Mouse (Mus musculus): ENCODE measurements around the gene Nae1. TPM values are rescaled to one million over a fixed set of nuclear protein-coding genes. Genes with fewer than 3 reads are reported as not detected.

Gene Nae1
- polyA plus RNA-seq, 1 experiment from 2014 or later: 113 TPM

DNA sequence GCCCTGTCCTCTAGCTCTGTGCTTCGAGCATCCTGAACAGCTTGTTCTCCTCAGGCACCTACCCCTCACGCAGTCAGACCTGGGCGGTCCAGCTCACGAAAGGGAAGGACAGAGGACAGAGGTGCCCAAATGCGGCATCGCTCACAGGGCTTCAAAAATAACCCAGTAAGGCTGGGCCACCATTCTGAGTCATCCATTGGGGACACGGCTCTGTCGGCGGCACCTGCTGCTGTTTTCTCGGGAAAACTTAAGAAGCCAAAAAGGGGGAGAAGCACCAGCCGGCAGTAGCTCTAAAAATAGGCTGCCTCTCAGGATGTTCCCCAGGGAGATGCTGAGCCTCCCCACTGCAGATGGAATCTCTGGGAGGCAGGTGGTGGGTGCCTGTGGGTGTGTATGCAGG, 7.7 kb upstream of the Nae1 start:
- Histone ChIP-seq H3K4me3 (no peak overlapping the region), H3K4me1 (peaks cover 15% of the 10 kb centered on the region), H3K4me2 (no peak overlapping the region), H3K9ac (no peak overlapping the region), H3K27ac (no peak overlapping the region), H3K36me3 (ENCODE audit: poor library complexity, severe bottlenecking) (no peaks in the 10 kb centered on the region), H3K27me3 (peaks cover 65% of the 10 kb centered on the region), H3K9me3 (replicated peaks) (no peaks in the 10 kb centered on the region)
- WGBS: 9% methylated on average over 11 of the region's 11 CpGs
- 0 out of 2 replicates have a peak, but pooled peaks have one; percentile 22 for ATAC-seq

GRCm38 (mm10) chr8:104541515-104541880, 7.1 kb upstream of the Nae1 start:
- H3K27me3 ChIP-seq: peaks cover 65% of the 10 kb centered on the region
- H3K36me3 ChIP-seq (ENCODE audit: poor library complexity, severe bottlenecking): no peaks in the 10 kb centered on the region
- H3K27ac ChIP-seq: no peak overlapping the region
- peak overlapping the region; percentile 50; the same call in 1 of the 2 replicates for H3K9ac ChIP-seq
- peak overlapping the region; percentile 95 for H3K4me2 ChIP-seq
- no peaks in the 10 kb centered on the region for H3K9me3 ChIP-seq (replicated peaks)
- H3K4me1 ChIP-seq: peaks cover 15% of the 10 kb centered on the region
- ATAC-seq: no peak; the same call in 1 of the 2 replicates
- 14% methylated on average over 8 of the region's 8 CpGs for WGBS
- H3K4me3 ChIP-seq: peak overlapping the region; percentile 46

DNA sequence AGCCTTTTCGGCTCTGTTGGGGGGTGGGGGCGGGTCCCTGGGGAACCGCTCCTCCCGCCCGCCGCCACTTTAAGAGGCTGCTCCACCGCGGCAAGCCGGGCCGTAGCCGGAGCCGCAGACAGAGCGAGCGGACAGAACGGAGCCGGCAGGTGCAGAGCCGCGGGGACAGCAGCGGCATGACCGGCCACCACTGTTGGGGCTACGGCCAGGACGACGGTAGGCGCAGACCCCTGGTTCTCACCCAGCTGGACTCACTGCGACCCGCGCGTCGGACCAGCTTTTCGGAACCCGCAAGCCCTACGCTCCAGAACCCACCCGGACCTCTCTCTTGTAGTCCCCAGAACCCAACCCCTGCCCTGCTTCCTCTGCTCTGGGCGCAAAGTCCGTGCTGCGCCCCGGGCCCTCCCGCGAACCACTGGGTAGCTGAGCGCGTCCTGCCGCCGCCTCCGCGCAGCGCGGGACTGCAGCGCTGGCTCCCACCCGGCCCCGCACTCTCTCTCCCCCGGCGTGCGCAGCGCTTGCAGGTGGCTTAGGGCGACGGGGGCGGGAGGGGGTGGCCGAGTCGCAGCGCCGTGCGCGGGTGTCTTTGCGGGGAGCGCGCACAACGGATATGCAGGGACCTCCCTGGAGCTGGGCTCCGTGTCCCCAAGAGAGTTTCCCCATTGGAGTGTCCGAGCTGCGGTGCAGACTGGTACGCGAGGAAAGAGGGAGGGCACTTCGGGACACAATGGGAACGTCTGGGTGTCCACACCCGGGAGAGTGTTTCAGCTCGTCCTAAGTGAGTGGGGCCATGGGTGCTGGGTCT, 6.5 kb upstream of the Nae1 start:
- H3K36me3 ChIP-seq (ENCODE audit: poor library complexity, severe bottlenecking): no peaks in the 10 kb centered on the region
- H3K4me2 ChIP-seq: peak overlapping the region; percentile 95
- peaks cover 65% of the 10 kb centered on the region for H3K27me3 ChIP-seq
- under 1% methylated on average over 66 of the region's 76 CpGs for WGBS
- H3K9me3 ChIP-seq (replicated peaks): no peaks in the 10 kb centered on the region
- peak overlapping the region; percentile 50 for H3K9ac ChIP-seq
- peak overlapping the region; percentile 46 for H3K4me3 ChIP-seq
- ATAC-seq: peak; percentile 71
- H3K4me1 ChIP-seq: peaks cover 15% of the 10 kb centered on the region
- no peak overlapping the region for H3K27ac ChIP-seq

DNA sequence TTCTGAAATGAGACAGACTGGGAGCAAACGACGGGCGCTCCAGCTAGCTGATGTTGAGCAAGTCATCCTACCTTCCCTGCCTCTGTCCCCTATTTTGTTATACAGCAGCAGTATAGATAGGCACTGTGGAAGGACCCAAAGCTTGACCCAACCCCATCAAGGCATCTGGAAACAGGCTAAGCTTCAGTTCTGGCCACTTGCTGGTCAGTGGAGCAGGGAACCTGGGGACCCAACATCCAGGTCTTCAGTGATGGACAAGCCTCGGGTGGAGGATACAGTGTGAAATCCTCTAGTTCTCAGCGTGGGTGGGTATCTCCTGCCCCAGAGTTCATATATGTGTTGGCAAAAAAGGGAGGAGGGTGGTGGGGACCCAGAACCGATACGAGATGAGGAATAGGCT, 5.8 kb upstream of the Nae1 start:
- 35% methylated on average over 7 of the region's 7 CpGs for WGBS
- H3K4me2 ChIP-seq: peak overlapping the region; percentile 95
- no peaks in the 10 kb centered on the region for H3K36me3 ChIP-seq (ENCODE audit: poor library complexity, severe bottlenecking)
- no peak overlapping the region for H3K9ac ChIP-seq
- H3K27me3 ChIP-seq: peaks cover 65% of the 10 kb centered on the region
- peaks cover 18% of the 10 kb centered on the region for H3K4me1 ChIP-seq
- no peaks in the 10 kb centered on the region for H3K9me3 ChIP-seq (replicated peaks)
- peak overlapping the region; percentile 46 for H3K4me3 ChIP-seq
- ATAC-seq: peak; percentile 7; the same call in 1 of the 2 replicates
- no peak overlapping the region for H3K27ac ChIP-seq

- H3K9me3 ChIP-seq (replicated peaks): no peaks in the 10 kb centered on the region
- no peak for ATAC-seq
- peaks cover 64% of the 10 kb centered on the region for H3K27me3 ChIP-seq
- H3K9ac ChIP-seq: no peak overlapping the region
- no peaks in the 10 kb centered on the region for H3K36me3 ChIP-seq (ENCODE audit: poor library complexity, severe bottlenecking)
- H3K4me3 ChIP-seq: no peak overlapping the region
- 85% methylated on average over 2 of the region's 2 CpGs for WGBS
- peaks cover 25% of the 10 kb centered on the region for H3K4me1 ChIP-seq
- H3K27ac ChIP-seq: no peak overlapping the region
- no peak overlapping the region for H3K4me2 ChIP-seq
Measured at GRCm38 (mm10) chr8:104539566-104539965, 5.1 kb upstream of the Nae1 start.

GRCm38 (mm10) chr8:104538896-104539295, 4.5 kb upstream of the Nae1 start:
- Histone ChIP-seq H3K27me3 (peaks cover 58% of the 10 kb centered on the region), H3K36me3 (ENCODE audit: poor library complexity, severe bottlenecking) (no peaks in the 10 kb centered on the region), H3K9me3 (replicated peaks) (no peaks in the 10 kb centered on the region), H3K9ac (no peak overlapping the region), H3K4me3 (no peak overlapping the region), H3K27ac (no peak overlapping the region), H3K4me2 (no peak overlapping the region), H3K4me1 (peaks cover 25% of the 10 kb centered on the region)
- WGBS: 90% methylated on average over 4 of the region's 4 CpGs
- ATAC-seq: no peak

- Histone ChIP-seq H3K4me3 (no peak overlapping the region), H3K4me2 (no peak overlapping the region), H3K27ac (no peak overlapping the region), H3K27me3 (peaks cover 29% of the 10 kb centered on the region), H3K9me3 (replicated peaks) (no peaks in the 10 kb centered on the region), H3K36me3 (ENCODE audit: poor library complexity, severe bottlenecking) (no peaks in the 10 kb centered on the region), H3K4me1 (peaks cover 35% of the 10 kb centered on the region), H3K9ac (no peak overlapping the region)
- ATAC-seq: no peak
- 87% methylated on average over 4 of the region's 4 CpGs for WGBS
Measured at GRCm38 (mm10) chr8:104536028-104536427, 1.6 kb upstream of the Nae1 start.

DNA sequence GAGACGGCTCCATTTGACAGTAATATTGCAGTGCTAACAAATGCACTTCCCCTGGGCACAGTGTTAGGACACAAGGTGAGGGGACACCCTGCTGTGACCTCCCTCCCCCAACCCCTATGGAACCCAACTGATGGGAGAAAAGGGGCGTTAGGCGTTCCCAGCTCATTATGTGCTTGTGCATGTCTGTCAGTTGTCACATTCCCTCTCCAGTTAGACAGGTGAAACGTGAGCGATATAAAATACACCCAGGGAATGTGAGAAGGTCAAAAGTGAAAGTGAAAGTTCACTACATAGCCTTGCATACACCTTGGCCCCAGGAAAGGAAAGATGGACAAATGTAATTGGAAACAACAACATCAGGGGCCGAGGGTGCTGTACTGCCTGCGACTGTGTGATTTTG, 941 bp upstream of the Nae1 start:
- no peak for ATAC-seq
- H3K27me3 ChIP-seq: peaks cover 22% of the 10 kb centered on the region
- no peaks in the 10 kb centered on the region for H3K9me3 ChIP-seq (replicated peaks)
- peak overlapping the region; percentile 74 for H3K4me2 ChIP-seq
- peaks cover 28% of the 10 kb centered on the region for H3K4me1 ChIP-seq
- H3K27ac ChIP-seq: no peak overlapping the region
- H3K9ac ChIP-seq: no peak overlapping the region
- no peaks in the 10 kb centered on the region for H3K36me3 ChIP-seq (ENCODE audit: poor library complexity, severe bottlenecking)
- 46% methylated on average over 7 of the region's 7 CpGs for WGBS
- no peak overlapping the region for H3K4me3 ChIP-seq

GRCm38 (mm10) chr8:104534779-104535141, 323 bp upstream of the Nae1 start:
- Histone ChIP-seq H3K9ac (peak overlapping the region; percentile 52), H3K36me3 (ENCODE audit: poor library complexity, severe bottlenecking) (peaks cover 5% of the 10 kb centered on the region), H3K27ac (no peak overlapping the region), H3K4me3 (peak overlapping the region; percentile 89), H3K27me3 (peaks cover 16% of the 10 kb centered on the region), H3K9me3 (replicated peaks) (no peaks in the 10 kb centered on the region), H3K4me2 (peak overlapping the region; percentile 74), H3K4me1 (peaks cover 27% of the 10 kb centered on the region)
- WGBS: 10% methylated on average over 9 of the region's 9 CpGs
- peak; percentile 66 for ATAC-seq

- WGBS: 19% methylated on average over 7 of the region's 7 CpGs
- 0 out of 2 replicates have a peak, but pooled peaks have one; percentile 28 for ATAC-seq
Measured at GRCm38 (mm10) chr8:104533551-104533950, 886 bp downstream of the Nae1 start.

GRCm38 (mm10) chr8:104529671-104530070, 4.8 kb downstream of the Nae1 start:
- Histone ChIP-seq H3K36me3 (ENCODE audit: poor library complexity, severe bottlenecking) (peaks cover 36% of the 10 kb centered on the region), H3K9ac (no peak overlapping the region), H3K4me2 (no peak overlapping the region), H3K27me3 (no peaks in the 10 kb centered on the region), H3K4me3 (no peak overlapping the region), H3K9me3 (replicated peaks) (no peaks in the 10 kb centered on the region), H3K4me1 (peaks cover 18% of the 10 kb centered on the region), H3K27ac (no peak overlapping the region; the same call in 1 of the 2 replicates)
- ATAC-seq: no peak
- WGBS: 86% methylated on average over 6 of the region's 6 CpGs

More at GRCm38 (mm10) chr8:104533551-104533950, 886 bp downstream of the Nae1 start:
- no peak overlapping the region for H3K27ac ChIP-seq
- peaks cover 11% of the 10 kb centered on the region for H3K36me3 ChIP-seq (ENCODE audit: poor library complexity, severe bottlenecking)
- peak overlapping the region; percentile 89 for H3K4me3 ChIP-seq
- H3K4me2 ChIP-seq: peak overlapping the region; percentile 74
- peaks cover 4% of the 10 kb centered on the region for H3K27me3 ChIP-seq
- H3K4me1 ChIP-seq: peaks cover 27% of the 10 kb centered on the region
- H3K9me3 ChIP-seq (replicated peaks): no peaks in the 10 kb centered on the region
- peak overlapping the region; percentile 98 for H3K9ac ChIP-seq

- no peak; the same call in 1 of the 2 replicates for ATAC-seq
- Histone ChIP-seq H3K36me3 (ENCODE audit: poor library complexity, severe bottlenecking) (peaks cover 74% of the 10 kb centered on the region), H3K9me3 (replicated peaks) (no peaks in the 10 kb centered on the region), H3K4me2 (no peak overlapping the region), H3K4me1 (no peaks in the 10 kb centered on the region), H3K9ac (no peak overlapping the region), H3K27me3 (no peaks in the 10 kb centered on the region), H3K27ac (no peak overlapping the region), H3K4me3 (no peak overlapping the region)
- WGBS: 78% methylated on average over 5 of the region's 5 CpGs
Measured at GRCm38 (mm10) chr8:104517872-104518271, 16.6 kb downstream of the Nae1 start.
